Mouse (Mus musculus): ENCODE data around the gene Slc6a17.

Slc6a17 gene

DNA sequence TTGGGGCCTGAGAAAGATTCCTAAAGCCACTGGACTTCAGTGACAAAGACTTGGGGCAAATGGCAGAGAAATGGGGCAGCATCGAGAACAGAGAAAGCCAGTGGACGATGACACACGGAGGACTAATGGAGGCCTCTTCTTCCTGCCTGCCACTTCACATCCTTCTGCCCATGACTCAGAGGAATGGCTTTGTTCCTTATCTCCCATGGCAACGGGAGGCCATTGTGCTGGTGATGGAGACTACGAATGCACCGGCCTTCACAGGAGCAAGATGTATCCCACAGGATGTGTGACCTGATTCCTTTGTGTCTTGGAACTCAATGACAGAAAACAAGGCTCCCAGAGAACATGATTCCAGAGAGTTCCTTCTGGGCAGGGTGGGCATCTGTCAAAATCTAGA, 6.7 kb upstream of the Slc6a17 start:
- no peak for DNase-seq (ENCODE audit: low spot score)

DNA sequence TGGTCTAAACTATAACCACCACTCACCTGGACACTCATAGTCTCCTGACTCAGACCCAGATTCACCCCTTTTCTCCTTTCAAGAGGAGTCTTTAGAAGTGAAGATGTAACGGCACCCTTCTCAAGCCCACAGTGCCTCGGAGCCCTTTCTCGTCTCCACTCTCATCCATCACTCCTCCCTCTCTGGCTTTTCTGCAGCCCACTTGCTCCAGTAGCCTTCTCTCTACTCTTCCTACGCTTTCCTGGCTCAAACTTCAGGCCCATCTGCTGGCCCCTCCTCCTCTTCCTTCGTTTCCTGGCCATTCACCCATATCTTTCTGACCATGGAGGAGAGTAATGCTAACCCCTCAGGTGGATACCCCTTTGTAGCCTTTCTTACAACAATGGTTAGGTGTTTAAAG, 3.1 kb upstream of the Slc6a17 start:
- no peak for DNase-seq (ENCODE audit: low spot score)

DNA sequence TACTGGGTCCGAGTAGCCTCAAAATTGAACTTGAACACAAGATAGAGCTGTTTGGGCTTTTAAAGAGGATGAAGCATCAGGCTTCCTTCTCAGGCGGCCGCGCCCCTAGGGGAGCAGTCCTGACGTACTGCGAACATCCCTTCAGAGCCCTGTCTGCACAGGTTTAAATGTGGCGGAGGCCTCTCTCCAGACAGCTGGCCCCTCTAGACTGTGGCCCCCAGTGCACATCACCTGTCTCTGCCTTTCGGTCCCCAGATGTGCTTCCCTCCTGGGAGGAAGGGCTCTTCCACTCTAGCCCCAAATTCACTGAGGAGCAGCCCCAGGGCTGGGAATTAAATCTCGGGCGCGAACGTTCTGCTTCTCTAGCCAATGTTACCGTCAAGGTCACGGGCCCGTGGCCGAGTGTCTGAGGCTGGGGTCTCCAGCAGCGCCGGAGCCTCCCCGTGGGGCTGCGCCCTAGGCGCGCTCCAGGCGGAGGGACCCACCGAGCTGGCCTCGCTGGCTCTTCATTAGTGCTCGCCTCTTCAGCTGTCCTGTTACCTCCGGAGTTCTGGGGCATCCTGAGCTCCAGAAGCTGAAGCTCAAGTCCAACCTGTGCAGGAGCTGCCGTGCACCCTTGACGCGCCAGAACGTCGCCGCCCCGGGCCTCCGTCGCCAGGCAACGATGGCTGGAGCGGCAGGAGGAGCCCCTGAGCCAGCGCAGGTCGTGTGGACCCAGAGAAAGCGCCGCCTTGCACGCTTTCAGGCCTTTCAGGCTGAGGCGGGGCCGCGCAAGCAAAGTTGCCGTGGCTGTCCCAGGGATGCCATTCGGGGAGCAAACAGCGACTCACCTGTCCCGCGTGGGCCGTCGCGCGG, 815 bp downstream of the Slc6a17 start:
- peak; percentile 75 for DNase-seq (ENCODE audit: low spot score)

DNA sequence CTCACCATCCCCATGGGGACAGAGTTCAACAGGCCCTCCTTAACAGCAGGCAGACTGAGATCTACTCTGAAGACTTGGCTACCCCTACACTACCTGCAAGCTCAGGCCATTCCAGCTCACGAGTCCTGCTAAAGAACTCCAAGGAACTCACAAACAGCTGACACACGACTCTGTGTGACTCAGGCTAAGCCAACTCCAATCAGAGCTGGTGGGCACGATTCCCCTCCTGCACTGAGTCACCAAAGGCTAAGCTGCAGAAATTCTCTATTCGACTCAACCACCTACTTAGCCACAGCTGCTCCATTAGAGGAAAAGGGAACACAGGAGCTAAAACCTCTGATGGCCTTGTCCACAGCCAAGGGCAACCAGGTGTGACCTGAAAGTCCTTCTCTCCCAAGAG, 1.8 kb downstream of the Slc6a17 start:
- DNase-seq (ENCODE audit: low spot score), result no peak

DNA sequence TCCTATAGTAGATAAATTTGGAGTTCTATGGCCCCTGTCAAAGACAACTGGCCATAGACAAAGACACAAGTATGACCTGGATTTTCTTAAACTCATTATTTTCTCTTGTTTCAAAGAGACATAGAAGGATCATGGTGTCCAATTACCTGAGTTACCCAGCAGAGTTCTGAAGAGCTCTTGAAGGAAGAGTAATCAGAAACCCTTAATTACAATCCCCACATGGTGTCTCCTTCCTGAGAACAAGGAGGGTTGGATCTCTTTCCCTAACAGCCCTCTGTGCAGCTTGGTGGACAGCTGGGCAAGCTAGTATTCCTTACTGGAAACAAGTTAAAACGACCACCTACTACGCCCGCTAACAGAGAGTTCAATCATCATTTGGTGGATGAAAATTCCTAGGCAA, 6.4 kb downstream of the Slc6a17 start:
- DNase-seq (ENCODE audit: low spot score), result no peak

DNA sequence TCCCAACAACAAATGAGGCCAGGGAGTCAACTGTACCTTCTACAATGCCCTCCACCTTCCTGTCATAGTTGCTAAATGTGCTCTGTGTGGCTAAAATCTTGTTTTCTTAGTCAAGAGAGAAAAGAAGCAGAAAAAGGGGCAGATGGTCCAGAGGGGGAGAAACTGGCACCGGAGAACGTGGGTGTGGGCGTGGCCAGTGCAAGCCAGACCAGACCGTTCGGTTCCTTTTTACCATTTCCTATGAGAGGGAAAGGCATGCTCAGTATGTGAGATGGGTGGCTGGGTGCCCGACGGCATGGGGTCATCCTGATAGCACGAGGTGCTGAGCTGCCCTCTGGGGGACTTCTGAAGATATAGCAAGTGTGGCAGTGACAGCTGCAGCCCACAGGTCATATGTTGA, 9.1 kb downstream of the Slc6a17 start:
- DNase-seq (ENCODE audit: low spot score), result no peak

DNA sequence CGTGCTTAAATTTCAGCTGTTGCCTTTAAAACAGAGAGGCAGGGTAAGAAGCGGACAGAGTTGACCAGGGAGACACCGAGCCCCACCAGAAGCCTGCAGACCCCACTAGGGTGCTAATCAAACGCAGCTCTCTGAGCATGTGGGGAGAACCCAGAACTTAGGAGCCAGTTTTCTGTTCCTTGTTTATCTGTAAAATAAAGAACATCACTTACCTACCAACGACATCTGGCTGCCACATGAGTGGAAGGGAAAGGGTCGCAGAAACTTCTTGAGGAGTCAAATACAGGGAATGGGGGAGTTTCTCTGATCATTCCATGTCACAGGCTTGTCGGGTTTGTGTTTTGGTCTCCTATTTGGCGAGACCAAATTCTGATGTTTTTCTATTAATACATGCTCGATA, 9.9 kb downstream of the Slc6a17 start:
- DNase-seq (ENCODE audit: low spot score), result peak; percentile 33

DNA sequence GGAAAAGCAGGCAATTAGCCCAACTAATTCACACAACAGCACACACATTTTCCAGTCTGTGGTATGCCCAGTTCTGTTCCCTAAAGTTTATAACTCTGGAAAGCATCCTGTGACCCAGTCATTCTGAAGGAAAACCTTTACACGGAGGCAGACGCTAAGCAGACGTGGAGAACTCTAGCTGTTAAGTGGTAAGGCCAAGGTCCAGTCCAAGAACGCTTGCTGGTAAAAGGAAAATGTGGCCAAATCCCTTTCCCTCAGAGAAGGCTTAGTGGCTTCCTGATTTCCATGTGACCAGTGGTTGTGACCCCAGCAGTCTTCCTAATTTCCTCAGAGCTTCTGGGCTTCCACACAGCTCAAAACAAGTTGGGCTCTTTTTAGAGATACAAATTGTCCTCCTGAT, 11.3 kb downstream of the Slc6a17 start:
- no peak for DNase-seq (ENCODE audit: low spot score)

DNA sequence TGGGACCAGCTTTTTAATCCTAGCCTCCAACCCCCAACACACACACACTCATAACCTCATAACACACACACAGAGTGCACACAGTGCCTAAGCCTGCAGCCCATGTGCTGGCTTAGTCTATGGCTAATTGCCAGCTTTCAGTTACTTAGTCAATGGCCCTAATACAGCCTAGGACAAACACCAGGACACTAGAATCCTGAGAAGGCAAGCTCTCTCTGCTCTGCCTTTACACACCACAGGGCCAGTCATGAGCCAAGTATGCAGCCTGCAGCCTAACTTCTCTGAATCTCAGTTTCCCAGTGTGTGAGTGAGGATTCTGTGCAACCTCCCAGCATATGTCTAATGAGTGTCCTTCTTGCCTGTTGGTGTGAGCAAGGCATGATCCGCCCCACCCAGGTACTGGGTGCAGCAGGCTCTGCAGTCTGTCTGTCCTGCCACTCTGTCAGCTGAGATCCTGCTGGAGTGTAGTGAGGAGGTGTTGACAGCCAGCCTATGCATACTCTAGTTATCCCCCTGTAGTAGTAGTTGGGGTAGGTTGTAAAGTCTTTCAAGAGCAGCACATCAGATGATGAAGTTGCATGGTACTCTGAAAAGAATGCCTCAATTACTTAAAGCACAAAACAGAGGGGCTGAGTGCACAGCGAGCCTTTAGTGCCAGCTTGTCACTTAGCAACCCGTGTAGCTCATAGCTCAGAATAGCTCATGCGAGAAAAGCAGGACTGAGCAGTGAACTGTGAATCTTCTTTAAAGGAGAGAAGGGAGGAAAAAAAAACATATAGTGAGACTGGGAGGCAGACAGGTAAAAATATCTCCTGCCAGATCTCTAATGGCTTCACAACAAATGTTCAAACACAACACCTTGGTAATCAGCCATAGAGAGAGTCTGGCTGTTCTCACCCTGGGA, 12.1 kb downstream of the Slc6a17 start:
- peak; percentile 62 for DNase-seq (ENCODE audit: low spot score)

DNA sequence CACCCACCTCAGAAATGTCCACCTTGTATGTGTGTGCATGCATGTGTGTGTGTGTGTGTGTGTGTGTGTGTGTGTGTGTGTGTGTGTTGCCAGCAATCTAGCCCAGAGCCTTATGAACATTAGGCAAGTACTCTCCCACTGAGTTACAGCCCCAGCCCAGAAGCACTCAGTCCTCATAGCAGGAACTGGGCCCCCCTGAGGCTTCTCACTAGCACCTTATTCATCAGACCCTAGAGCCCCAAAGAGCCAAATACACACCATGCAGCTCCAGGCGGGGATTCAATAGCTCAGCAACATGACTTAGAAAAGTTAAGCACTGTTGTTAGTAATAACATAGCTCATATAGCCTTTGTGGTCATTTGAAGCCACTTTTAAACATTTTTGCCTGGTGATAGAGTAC, 13.3 kb downstream of the Slc6a17 start:
- no peak for DNase-seq (ENCODE audit: low spot score)

DNA sequence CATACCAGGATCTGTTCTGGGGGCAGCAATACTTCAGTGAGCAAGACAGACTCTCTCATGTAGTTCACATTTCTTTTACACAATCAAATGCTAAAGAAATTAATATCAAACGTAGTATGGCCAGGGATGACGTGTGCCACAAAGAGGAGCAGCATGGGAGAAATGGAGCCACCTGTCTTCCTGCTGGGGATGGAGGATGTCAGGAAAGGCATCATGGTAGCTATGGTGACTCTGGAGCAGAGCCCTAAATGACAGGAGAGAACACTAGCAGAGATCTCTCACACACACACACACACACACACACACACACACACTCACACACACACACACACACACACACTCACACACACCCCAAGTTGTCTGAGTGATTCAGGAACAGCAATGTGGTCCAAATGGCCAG, 14.1 kb downstream of the Slc6a17 start:
- DNase-seq (ENCODE audit: low spot score), result no peak

DNA sequence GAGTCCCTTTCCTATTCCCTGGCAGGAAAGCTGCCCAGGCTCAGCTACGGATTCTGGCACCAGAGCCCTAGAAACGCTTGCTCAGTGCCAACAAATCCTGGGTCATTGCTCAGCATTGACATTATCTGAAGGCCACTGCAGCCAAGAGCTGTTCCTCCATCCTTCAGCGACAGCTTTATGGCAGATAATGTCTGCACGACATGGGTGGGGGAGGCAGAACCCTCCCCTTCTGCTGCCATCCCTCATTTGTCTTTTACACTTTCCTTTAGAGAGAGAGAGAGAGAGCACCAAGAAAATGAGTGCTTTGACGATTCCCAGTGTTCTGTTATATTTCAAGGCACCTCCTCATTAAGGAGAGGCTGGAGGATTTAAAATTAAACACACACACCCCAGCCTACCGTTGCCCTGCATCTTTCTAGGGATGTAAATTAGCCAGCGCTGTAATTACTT, 16.1 kb downstream of the Slc6a17 start:
- DNase-seq (ENCODE audit: low spot score), result no peak

DNA sequence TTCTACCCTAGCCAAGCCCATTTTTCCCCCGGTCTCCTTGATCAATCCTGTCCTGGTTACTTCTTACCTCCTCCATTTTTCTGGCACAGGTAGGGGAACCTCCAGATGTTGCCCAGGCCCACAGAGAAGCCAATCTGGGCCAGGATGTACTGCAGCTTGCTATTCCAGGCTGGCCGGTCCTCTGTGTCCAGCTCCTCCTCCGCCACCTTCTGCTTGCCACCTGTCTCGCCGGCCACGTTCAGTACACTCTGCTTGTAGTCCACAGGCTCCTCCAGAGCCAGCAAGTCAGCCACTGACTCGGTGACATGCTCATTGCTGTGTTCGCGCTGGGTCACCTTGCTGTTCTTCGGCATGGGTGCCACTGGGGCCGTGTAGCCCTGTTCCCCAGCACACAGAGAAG, 17.5 kb downstream of the Slc6a17 start:
- DNase-seq (ENCODE audit: low spot score), result no peak

DNA sequence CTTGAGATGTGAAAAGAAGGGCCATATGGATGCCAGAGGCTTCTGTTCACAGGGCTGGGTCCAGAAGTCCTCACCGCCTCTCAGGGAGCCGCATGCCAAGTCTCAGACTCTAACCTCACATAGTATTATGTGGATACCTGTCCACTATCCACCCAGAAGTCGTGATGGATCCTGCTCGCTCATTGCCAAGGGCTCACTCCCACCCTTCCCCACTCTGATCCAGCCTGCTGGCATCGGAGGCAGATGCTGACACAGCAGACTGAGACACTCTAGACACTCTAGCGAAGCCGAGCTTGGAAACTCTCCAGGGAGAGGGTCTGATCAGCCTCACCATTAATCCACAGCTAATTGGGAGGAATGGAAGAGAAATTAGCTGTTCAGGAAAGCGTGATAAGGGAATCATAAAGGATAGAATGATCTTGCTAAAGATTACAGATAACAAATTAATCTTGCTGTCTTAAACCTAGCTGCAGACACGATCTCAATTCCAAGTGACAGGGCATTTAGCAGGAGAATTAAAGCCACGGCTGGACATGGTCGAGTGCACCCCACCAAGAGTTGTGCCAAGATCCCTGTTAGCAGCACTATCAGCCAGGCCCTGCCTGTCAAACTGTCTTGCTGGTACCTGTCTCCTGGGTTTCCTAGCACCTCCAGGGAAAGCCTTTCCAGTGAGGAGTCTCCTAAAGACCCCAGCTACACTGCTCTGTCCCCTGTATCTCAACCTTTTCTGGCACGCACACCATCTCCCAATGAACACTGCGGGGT, 21.6 kb downstream of the Slc6a17 start:
- DNase-seq (ENCODE audit: low spot score), result no peak

DNA sequence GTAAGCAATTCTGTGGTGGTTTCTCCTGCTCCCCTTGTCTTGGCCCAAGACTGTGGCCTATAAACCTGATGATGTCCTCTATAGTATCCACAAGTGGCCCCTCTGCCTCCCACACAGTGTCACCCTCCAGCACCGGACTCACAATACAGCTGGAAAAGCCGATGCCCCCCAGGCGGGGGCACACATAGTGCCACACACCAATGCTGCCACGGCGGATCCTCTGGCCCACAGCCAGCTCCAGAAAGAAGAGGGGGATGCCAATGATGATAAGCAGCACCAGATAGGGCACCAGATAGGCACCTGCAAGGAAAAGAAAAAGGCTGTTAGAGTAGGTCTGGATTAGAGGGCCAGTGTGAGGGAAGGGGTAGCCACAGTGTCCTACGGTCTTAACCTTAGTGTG, 22.3 kb downstream of the Slc6a17 start:
- no peak for DNase-seq (ENCODE audit: low spot score)

DNA sequence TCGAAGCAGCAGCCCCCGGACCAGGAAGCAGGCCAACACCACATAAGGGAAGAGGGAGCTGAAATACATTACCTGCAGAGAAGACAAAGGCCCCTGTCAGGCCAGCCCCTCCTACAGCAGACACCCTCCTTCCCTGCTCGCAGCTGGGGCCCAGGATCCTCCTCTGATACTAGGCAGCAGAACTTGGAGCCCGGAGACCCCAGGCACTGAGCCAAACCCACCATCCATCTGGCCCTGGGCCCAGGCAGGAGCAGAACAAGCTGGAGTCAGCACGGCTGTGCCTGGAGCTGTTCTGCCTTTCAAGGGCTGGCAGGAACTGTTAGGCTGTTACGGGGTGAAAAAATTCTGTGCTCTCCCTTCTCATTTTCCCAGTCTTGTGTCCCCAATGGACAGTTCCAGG, 26.4 kb downstream of the Slc6a17 start:
- DNase-seq (ENCODE audit: low spot score), result no peak

DNA sequence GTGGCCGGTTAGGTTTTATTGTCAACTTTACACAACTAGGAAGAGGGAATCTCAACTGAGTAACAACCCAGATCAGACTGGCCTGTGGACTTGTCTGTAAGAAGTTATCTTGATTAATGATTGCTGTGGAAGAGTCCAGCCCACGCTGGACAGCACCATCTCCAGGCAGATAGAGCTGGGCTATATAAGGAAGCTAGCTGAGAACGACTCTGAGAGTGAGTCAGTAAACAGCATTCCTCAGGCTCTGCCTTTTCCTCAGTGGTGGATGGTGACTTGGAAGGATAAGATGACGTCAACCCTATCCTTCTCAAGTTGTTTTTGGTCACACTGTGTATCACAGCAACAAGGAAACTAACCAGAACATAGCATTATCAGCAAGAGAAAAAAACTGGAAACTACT, 29.2 kb downstream of the Slc6a17 start:
- DNase-seq (ENCODE audit: low spot score), result no peak

DNA sequence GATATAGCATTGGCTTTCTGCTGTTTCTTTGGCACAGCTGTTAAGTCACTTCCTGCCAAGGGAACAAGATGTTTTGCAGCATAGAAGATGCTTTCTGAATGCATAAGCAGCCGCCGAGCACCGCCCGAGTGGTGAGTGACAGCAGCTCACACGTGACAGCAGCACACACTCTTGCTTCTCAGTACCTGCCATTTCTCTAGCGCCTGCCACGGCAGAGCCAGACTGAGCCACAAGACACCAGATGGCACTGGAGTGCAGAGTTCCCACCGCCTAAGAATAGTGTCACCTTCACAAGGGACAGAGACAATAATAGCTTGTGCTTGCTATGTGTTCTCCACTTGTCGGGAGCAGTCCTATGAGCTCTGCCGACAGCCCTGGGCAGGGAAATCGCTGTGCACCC, 34.5 kb downstream of the Slc6a17 start:
- DNase-seq (ENCODE audit: low spot score), result no peak

DNA sequence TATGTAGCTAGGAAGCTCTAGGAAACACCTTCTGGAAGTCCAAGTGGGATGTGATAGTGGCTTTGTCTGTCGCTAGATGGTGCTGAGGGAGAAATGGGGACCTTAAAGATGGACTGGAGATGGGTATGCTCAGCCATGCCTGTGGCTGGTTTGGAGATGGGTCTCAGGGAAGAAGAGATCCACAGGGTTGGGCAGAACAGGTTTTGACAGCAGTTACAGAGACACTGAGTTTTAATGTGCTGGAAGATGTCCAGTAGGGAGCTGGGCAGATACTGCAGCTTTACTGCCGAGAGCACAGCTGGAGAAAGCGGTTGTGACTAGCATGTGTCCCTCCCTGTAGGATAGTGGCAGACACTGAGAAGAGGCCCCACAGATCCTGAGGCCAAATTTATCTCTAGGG, 37.2 kb downstream of the Slc6a17 start:
- DNase-seq (ENCODE audit: low spot score), result peak; percentile 39

DNA sequence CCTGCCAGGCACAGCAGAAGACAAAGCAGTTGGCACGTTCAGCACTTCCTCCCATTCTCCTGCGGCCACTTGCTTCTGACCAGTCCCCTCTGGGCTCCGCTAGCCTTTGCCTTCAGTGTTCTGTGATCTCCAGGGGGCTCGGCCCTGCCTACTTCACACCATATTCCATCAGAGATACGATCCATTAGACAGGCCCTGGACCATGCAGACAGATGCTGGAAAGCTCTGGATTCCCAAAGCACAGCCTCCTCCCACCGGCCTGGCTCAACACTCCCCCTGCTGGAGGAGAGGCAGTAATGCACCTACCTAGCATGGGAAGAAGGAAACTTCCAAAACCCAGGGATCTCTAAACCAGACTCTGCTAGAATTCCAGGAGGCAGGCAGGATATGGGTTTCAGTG, 45.6 kb downstream of the Slc6a17 start:
- DNase-seq (ENCODE audit: low spot score), result peak; percentile 82

DNA sequence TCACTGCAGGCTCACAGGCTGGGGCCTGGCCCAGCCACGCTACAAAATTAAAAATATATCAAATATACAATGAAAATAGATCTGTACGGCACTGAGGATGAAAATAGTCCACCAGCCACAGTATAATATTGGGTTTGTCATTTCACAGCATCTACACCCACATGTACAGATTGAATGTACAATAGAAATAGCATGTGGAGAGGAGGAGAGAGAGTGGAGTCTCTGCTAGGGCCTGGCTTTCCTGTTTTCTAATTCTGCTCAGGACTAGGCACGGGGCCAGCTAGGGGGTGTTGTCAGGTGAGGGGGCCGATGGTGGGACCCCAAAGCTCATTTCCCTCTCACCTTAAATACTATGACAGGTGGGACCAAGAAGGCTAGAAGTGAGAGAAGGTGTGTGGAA, 48.8 kb downstream of the Slc6a17 start:
- no peak for DNase-seq (ENCODE audit: low spot score)

DNA sequence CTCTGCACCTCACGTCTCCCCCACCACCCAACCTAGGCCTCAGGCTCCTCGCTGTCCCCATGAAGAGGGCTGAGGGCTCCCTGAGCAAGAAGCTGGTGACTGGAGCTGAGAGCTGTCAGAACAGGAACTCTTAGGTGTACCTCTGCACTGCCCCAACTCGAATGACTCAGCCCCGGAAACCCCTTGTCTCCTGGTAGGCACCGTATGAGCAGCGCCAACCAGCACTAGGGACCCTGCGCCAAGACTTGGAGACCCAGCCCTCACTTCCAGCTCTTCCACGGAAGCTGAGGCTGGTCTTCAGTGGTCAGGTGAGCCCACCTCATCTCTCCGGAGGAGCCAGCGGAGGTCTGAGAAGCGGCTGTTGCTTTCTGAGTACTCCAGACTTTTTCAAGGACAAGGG, 49.7 kb downstream of the Slc6a17 start:
- DNase-seq (ENCODE audit: low spot score), result no peak

Measured in embryo, embryonic 10.5 days (tissue).